Mouse (Mus musculus) embryo, embryonic 11 days (tissue): Measurements from ENCODE around the gene Dcaf6.
"Not testable (repeated sequence)": the region's sequence is repeated elsewhere in the genome, so short reads cannot be mapped to it uniquely, and the experiment has no call there.

Experiments
- DNase-seq: peaks from one replicate; pipeline ENCODE4 v3.0.0-alpha.2; 2015

Dcaf6 gene

DNA sequence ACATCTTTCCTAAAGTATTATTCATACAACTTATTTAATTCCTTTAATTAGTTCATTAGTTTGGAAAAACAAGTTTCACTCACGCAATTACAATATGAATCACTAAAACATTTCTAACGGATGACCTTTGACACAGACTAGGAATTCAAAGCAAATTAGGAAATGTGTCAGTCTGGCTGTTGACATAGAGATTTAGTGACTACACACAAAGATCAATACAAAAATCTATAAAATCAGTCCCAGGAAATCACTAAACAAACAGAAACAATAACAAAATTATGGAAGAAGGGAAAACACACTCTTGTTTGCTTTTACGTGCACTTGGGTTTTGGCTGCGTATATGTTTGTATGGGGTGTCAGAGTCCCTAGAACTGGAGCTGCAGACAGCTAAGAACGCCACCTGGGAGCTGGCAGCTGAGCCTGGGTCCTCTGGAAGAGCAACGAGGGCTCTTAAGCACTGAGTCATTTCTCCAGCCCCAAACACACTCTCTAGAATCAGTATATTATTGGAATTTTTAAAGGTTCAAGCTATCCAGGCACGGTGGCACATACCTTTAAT is 38.8 kb downstream of the Dcaf6 start:
- no peak for DNase-seq

DNA sequence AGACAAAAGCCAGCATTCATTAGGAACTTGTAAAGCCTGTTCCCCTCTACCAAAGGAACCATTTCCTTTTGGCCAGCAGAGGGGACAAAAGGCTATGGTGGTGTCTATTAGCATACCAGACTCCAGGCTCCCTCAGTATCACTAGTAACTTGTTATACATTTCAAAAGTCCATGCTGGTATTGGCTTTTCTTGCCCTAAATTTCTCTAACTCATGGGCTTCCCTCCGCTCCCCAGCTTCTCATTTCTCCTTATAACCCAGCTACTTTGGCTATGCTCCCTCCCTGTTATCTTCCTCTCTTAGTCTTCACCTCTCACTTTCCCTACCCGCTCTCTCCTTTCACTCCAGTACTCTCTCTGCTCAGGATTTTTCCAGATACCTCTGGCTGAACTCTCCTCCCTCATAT is 63.9 kb downstream of the Dcaf6 start:
- no peak for DNase-seq

DNA sequence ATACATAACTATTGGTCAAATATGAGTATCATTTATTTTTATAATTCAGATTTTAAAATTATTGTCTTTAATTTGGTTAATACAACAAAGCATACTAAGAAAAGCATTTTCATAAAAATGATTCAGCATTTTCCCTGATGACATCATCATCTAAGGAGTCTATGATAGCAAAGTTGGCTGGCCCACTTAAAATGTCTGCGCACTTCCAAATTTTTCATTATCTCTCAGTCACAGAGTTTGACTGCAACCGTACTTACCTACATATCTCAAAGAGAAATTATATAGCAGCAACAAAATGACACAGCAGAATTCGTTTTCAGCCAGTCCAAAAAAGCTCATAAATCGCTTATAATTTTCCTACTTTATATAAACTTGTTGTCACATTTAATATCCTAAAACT is 64.3 kb downstream of the Dcaf6 start:
- no peak for DNase-seq

DNA sequence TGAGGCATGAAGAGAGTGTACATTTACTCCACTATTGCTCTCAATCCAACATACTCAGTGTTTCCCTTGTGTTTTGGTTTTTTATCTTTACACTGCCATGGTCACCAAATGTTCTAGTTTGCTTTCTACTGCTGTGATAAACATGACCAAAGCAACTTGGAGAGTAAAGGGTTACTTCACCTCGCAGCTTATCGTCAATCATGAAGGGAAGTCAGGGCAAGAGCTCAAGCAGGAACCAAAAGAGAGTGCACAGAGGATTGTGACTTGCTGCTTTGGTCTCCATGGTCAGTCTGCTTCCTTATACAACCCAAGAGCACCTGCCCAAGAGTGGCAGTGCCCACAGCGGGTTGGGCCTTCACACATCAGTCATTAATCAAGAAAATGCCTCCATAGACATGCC is 65.4 kb downstream of the Dcaf6 start:
- DNase-seq, result no peak

DNA sequence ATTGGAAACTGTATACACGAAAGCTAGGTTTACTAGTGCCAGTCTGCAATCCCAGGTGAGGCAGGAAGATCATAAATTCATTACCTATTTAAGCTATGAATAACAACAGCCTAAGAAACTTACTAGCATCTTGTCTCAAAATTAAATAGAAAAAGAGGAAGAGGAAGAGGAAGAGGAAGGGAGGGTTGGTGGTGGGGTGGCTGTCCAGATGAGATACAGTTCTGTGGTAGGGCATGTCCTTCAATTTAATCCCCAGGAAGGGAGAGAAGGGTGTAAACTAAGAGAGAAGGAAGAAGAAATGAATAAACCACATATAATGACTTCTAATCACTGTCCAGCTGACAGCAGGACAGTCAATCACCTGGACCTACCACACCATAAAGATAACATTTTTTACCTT is 67.2 kb downstream of the Dcaf6 start:
- no peak for DNase-seq

DNA sequence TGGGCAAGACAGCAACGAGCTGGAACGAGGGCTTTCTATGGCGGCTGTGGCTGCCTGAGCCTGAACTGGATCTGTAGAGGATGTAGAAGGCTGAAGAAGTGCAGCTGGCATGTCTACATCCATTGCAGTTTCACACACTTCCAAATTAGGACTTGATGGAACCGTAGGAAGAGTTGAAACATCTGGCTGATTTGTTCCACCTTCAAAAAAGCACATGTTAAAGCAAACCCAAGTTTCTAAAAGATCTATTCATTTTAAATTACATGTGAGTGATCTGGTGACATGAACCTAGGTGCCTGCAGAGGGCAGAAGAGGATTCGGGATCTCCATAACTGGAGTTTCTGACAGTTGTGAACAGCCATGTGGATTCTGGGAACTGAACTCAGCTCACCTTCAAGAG is 71.6 kb downstream of the Dcaf6 start:
- peak; percentile 38 for DNase-seq

DNA sequence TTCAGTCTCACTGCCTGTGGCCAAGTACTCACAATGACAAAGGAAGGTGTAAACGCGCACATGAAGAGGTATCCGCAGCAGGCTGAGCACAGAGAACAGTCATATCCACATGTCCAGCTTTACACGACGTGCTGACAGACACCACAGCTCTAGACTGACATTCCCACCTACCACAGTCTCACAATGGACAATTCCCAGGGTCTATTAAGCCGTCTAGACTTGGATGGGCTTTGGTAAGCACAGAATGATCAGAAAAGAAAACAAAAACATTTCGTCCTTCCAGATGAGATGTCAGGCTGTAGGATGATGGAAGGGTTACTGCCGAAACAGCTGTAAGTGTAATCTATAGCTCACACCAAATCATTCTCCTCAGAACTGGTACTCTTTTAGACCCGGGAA is 73.8 kb downstream of the Dcaf6 start:
- DNase-seq, result no peak

DNA sequence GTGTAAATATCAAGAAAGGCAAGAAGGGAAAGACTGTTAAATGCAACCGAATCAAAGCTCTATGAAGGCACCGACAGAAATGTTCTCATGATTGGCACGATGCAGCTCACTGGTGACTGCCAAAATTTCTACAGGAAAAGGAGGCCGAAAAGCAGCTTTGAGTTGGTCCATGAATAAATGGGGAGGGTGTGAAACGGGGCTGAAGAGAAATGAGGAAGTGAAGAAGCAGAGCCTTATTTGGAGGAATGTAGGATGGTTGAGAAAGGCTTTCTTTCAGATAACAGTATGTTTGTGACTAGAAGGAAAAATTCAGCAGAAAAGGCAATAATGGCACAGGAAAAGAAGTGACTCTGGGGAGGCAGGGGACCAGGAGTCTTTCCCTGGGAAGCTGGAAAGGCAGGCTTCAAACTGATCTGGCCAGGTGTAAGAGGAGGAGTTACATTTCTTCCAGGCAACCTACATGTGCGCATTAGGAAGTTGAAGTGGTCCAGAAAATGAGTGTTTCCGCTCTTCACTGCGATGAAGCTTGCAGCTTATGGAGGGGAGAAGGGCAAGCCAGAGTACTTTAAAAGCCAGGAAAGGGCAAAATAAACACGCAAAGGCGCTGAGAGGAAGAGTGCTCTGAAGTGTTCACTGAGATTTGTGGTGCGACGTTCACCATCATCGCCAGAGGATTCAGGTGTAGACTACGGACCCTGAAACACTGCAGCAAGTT is 74.3 kb downstream of the Dcaf6 start:
- no peak for DNase-seq

DNA sequence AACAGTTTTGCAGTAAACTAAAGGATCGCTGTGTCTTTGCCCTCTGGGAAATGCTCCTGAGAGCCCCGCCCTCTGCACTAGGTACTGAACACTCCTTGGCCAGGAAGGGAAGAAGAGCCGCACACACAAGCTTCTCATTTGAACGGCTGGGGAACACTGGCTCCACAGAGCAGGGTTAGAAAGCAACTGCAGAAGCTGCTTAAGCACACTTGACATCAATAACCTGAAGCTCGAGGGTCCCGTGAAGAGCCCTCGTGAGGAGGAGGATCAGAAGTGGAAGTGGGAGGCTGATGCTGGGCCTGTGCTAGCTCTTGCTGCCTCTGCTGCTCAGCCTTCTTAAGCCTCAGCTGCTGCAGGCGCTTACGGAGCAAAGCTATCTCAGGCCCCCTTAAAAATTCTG is 86.4 kb downstream of the Dcaf6 start:
- DNase-seq, result peak; percentile 13

DNA sequence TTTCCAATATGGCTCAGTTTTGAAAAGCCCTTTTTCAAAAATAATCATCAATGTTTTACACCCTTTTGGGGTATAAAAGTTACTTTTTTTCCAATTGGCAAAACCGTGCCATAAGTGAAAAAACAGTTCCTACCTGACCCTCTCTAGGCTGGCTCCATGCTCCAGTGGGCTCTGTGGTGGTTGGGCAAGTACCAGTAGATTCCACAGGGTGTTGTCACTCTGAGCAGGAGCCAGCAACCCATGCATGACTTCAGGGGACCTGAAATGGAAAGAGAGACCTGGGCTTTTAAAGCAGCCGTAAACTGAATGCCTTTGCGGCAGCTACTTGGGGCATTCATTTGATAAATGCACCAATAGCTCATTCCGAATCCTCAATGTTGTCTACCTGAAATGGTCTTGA is 89.3 kb downstream of the Dcaf6 start:
- DNase-seq, result no peak

DNA sequence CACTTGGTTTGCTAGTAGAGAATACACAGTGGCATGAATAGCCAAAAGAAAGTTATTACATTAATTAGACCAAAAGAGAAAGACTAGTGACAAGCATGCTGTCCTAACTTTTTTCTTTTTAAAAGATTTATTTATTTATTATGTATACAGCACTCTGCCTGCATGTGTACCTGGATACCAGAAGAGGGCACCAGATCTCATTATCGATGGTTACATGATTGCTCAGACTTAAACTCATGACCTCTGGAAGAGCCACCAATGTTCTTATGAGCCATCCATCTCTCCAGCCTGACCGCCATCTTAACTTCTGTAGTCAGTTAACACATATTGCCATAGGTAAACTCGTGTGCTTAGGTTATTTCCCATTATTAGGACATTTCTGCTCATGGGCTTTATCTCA is 95.2 kb downstream of the Dcaf6 start:
- DNase-seq, result no peak

DNA sequence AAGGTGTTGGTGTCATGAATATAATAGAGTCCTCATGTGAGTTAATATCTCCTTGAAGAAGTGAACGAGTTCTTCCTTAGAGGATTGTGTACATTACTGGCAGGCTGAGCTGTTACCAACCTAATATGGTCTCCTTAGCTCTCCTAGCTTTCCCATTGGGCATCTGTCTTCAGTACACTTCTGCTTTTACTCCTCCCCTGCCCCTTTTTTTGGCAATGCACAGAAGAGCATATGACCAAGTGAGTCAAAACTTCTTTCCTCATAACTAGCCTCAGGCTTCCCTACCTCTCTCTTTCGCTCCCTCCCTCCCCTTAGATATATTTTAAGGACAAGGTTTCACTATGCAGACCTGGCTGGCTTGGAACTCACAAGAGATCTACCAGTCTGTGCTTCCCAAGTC is 97.0 kb downstream of the Dcaf6 start:
- no peak for DNase-seq

DNA sequence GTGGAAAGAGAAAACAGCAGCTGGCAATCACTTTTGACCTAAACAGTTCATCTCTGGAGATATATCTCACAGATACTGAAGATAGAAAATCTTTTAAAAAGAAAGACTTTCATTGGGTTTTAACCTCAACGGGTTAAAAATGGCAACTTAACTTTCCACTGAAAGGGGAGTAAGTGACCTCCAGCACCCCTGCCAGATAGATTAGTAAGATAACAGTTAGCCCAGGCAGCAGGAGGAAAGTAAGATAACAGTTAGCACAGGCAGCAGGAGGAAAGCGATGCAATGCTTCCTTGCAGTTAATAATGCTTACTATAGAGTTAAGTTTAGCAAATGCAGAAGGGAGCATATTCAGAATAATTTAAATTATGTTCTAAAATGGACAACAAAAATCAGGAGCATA is 103.9 kb downstream of the Dcaf6 start:
- no peak for DNase-seq

DNA sequence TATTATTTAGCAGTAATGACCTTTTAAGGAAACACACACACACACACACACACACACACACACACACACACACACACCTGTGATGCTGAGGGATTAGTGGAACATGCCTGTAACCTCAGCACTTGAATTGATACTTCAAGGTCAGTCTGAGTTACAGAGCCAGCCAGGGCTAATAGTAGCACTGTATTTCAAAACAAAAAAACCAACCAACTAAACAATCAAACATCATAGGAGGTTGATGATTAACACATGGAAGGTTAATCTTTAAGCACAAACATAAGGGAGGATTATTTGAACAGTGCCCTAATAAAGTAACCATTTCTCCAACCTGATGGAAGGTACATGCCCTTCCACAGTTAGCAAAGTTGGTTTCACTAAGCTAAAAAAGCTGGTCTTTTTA is 111.6 kb downstream of the Dcaf6 start:
- DNase-seq, result no peak

DNA sequence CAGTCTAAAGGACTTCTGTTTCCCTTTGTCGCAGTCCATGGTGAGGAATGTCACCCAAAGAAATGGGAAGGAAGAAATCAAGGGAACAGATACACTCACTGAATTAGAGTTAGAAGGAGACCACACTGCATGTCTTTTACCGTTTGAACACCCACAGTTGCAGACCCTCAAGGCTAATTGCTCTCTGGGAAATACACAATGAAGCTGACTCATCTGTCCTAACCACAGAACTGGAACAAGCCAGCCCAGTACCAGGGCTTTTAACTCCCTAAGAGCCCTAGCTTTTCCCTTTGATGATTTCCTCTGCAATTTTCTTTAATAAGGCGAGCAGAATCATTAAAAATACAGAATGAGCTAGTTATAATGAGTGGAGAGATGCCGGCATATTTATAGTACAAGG is 115.8 kb downstream of the Dcaf6 start:
- DNase-seq, result peak; percentile 12

DNA sequence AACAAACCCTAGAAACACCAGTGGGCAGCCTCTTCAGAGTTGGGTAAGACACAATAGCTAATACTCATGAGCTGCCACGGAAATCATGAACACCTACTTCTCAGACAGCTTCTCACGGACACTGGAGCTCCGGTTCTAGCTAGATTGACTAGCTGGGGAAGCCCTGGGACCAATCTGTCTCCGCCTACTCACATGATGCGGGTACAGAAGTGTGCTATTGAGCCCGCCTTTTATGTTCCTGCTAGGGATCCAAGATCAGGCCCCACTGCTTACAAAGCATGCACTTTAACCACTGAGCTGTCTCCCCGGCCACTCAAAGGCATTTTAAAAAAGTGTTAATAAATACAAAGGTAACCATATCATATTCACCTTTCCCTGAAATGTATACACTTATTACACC is 118.1 kb downstream of the Dcaf6 start:
- DNase-seq, result peak; percentile 7

DNA sequence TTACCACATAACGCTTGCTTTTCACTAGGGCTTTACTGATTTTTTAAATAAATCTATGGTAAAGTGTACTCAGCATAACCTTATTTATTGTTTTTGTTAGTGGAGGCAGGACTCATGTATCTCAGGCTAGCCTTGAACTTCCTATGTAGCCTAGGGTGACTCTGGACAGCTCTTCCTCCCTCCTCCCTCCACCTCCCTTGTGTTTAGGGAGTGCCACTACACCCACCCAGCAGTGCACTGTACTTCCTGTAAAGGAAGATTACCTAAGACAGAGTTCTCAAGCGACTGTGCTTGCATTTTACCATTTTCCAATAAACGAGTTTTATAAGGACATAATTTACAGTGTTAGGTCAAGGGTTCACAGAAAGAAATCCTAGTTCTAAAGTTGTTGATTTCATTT is 127.5 kb downstream of the Dcaf6 start:
- DNase-seq, result no peak

DNA sequence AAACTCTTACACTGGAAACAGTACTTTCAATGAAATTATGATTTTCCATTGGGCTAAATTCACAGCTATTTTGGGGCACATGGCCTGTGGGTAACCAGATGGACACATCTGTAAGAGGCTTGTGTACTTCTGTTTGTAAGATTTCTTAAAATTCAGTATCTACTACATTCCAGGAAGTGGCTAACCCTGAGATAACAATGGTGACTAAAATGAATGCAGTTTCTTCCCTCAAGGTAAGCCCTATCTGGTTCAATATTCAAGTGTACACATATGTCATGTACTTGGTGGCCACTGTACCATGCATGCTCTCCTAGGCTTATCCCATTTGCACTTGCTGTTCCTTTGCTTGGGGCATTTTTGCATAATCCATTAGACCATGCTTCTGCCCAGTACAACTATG is 129.4 kb downstream of the Dcaf6 start:
- DNase-seq, result no peak

DNA sequence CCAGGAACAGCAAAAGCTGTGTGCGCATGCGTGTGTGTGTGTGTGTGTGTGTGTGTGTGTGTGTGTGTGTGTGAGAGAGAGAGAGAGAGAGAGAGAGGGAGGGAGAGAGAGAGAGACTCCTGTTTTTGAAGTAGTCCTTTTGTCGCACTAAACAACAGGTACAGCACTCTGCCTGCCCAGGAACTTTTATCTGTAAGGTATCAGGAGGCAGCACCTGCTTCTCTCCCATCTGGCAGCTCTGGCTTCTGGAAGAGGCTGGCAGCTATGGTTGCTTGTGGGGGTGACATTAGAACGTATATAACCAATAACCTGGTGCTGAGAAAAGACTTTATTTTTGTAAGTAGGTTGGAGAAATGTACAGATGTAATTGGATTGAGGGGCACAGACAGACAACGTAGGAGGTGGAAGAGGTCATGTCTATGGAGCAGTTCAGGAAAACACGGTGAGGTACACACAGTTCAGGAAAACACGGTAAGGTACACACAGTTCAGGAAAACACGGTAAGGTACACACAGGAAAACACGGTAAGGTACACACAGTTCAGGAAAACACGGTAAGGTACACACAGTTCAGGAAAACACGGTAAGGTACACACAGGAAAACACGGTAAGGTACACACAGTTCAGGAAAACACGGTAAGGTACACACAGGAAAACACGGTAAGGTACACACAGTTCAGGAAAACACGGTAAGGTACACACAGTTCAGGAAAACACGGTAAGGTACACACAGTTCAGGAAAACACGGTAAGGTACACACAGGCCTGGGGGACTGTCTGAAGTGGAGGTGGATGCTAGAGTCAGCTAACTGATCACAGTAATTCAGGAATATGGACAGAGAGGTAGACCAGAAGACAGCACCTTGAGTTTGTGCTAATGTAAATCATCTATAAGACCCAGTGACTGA is 131.6 kb downstream of the Dcaf6 start:
- DNase-seq, result not testable (repeated sequence)

DNA sequence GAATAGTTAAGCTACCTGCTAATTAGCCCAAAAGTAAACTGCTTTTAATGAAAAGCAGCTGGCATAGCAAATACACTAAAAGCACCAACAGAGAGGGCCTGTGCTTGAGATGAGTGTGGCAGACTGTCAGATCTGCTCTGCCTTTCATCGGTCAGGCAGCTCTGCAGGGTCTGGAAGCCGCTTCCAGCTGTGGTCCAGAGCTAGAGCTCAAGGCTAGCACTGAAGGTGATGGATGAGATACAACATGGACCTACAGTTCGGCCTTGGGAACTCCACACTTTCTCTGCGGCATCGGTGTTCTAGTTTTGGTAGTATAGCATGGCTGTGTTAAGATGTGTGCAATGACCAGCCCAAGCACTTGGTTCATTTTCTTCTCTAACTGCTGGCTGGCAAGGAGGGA is 132.4 kb downstream of the Dcaf6 start:
- DNase-seq, result peak; percentile 40

DNA sequence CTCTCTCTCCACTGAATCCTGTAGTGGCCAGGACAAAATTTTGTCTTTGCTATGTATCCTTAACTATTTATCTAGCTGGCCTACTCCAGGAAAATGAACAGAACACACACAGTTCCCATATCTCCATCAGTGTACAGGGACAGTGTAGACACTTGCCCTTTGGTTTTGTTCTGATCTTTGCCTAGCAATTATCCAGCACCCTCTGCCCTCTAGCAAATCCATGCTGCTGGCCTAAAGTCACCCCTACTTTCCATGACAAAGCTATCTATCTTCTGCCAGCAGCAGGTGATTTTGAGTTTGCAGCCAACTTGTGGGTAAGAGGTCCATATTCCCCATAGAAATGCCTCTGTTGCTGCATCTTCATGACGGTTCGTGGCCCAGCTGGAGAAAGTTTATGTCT is 132.9 kb downstream of the Dcaf6 start:
- no peak for DNase-seq

DNA sequence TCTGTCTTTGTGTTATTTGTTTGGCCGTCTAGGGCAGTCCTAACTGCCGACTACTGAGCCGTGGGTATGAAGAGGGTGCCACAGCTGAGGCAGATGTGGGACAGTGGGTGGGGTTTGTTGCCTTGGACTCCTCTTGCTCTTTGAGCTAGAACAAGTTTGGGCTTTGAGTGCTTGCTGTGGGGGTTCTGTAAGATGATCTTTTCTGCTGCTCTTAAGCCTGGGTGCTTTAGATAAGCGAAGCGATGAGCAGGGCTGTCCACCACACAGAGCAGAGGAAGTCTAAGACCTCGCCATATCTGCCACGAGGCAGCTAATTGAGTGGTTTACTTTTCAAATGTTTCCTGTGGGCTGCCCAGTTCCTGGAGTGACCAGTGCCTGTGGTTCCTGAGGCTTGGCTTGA is 137.3 kb downstream of the Dcaf6 start:
- DNase-seq, result no peak

DNA sequence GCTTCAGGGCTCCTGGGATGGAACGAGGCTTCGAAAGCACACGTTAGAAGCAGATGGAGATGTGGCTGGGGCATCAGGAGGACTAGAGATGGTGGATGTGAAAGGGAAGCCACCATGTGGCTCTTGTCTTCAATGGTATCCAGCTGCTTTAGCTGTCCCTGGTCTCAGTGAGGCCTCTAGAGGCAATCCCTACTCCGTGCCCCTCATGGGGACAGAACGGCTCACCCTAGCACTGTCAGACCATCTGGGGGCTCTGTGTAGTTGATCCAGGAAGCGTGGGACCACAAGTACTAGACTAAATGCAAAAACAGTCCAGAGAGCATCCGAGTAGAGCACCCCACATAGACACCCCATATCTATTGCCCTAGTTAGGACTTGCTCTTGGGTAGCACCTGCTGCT is 138.4 kb downstream of the Dcaf6 start:
- DNase-seq, result no peak

DNA sequence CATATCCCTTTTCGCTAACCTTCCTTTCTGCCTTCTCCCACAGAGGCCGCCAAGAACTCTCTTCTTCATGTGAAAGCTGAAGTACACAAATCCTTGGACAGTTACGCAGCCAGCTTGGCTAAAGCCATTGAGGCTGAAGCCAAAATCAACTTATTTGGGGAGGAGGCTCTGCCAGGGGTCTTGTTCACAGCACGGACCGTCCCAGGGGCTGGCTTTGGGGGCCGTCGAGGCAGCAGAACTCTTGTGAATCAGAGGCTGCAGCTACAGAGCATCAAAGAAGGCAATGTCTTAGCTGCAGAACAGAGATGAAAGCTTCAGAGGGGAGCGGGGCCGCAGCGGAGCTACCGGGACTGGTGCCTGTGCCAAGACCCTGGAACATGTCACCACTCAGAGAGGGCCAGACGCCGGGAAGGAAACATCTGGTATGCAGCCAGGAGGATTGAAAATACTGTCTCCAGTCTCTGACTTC is 138.8 kb downstream of the Dcaf6 start:
- DNase-seq, result no peak
